Mouse (Mus musculus) T-helper 17 cell (primary cell): ENCODE data around the gene Pop7.

ENCODE experiments used
- in situ Hi-C, 2 experiments: fragments of 300-600 bp; cut with MboI, MseI; formaldehyde crosslinking; loops; 1 replicate in 1 of 2; 2 replicates in 1 of 2; pipeline ENCODE4 v1.15.1; 2025; ENCODE audit warnings: high pct_unique_total_duplicates in 2 of 2

Pop7 gene

DNA sequence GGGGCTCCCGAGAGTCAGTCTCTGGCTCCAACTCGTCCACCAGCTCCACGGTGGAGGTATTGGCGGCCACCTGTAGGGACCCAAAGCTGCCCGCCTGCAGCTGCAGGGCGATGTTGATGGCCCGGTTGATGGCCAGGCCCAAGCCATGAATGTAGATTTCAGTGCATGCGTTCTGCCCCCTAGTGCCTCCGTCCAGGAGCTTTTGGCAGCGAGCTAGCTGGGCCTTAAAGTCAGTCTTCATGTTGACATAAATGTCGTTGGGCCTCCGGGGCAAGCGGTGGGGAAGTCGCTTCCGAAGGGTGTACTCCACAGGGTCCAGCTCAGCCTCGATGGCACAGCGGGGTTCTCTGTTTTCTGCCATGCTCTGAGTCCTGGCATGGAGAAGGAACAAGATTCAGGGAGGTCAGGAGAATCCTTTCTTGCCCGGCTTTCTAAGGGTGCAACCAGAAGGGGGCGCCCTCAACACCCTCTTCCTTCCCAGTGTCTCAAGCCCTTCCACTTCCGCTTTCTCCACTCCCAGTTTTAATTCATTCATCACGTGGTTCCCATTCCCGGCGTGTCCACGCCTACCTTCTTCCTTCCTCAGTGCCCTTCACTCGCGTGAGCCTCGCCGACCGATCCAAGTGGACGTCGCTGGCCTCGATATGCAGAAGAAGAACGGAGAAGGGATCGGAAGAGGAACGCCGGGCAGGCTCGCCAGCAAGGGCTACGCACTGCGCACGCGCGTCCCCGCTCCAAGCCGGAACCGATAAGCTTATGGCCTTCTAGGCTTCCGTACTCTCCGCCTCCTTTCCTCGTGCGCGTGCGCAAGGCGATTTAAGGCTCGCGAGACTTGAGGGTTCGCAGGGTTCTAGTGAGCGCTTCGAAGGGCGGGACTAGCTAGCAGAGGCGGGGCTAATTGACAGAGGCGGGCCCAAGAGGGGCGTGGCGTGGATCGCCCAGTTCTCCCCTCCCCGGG, at the start of gene Pop7:
Pop7 (minus strand) TSS at position 810 of the 958 bp plus-strand sequence.
- in situ Hi-C loops: loop anchor here in 1 of 2 experiments (10.0 kb wide), 1 partner anchor 1567 kb away; the partner anchor contains the start of gene Ywhag

DNA sequence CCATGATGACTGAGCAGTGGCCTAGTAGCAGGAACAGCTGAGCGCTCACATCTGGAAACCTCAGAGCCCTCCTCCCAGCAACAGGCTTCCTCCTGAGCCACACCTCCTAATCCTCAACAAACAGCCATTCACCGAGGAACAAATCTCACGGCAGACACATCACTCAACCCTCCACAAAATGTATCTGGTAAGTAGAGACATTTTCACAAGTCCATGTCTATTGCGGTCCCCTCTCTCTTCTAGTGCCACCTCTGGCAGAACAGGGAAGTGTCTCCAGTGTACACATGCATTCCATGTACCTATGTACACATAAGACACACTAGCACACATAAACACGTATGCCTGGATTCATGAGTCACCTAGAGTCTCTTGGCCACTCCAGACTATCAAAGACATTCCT, 48.8 kb upstream of the Pop7 start:
- in situ Hi-C loops: no loop called here

DNA sequence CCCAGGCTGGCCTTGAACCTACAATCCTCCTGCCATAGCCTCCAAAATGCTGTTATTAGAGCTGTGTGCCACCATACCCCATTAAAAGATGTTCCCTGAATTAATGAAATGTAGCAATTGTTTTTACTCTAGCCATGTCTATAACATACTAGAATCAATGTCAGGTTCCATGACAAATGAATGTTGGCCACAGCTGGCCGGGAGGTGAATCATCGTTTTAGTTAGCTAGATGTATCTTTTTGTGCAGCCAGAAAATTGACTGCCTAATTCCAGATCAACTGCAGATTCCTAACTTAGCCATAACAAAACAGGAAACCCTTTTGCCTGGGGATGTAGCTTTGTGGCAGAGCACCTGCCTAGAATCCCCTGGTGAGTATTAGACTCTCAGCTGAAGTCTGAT, 47.5 kb upstream of the Pop7 start:
- in situ Hi-C loops: no loop called here

DNA sequence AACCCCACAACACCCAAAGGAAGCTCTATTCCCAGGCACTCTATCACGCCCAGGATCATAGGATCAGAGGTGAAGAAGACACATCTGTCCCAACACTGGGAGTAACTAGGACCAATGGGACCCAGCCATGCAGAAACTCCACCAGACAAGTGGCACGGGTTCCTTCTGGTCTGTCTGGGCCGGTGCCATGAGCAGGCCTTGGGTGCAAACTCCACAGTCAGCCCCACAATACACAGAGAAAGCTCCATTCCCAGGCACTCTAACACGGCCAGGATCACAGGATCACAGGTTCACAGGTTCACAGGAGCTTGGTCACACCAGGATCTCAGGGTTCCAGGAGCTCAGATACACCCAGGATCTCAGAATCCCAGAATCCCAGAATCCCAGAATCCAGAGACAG, 43.3 kb upstream of the Pop7 start:
- in situ Hi-C loops: no loop called here

DNA sequence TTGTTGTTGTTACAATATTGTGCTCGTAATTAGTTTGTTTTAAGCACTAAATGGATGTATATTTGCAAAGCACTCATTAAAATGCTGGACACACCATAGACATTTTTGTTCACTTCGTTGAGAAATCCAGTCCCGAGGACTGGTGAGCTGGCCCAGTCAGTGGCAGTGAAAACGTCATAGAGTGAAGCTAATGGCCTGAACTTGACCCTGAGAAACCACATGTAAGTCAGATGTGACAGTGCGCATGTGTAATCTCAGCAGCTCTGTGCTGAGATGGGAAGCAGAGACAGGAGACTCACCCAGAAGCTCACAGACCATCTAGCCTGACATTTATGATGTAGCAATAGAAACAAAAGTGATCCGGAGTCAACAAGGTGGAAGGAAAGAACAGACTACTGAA, 42.6 kb upstream of the Pop7 start:
- in situ Hi-C loops: no loop called here

DNA sequence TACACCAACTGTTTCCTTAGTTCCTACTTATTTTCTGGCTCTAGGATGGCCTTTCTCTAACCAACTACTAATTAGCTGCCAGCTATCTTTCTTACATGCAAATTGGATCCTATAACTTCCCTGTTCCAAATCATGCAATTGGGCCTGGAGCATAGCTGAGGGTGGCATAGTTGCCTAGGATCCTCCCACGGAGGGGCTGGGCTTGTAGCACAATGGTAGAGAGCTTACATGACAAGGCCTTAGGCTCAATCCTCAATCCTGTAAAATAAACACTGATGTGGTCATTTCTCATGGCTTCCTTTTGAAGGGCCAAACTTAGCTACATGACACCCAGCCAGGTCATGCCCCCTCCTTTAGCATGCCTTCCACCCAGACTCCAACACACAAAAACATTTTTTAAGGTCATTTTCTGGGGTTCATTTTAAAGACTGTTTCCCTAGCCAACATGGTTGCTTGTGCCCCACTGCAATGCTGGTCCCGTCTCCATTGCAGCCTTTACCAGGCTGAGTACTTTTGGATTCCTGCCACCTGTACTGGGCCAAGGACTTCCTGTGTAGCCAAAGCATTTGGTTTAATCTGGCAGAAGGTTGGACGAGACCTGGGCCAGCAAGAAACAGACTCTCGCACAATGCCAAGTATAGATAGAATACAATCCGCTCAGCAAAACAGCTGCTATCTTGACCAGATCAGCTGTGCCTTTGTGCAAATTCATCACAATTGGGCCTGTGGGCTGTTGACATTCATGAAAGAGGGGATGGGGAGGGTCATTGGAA, 39.6 kb upstream of the Pop7 start:
- in situ Hi-C loops: no loop called here

DNA sequence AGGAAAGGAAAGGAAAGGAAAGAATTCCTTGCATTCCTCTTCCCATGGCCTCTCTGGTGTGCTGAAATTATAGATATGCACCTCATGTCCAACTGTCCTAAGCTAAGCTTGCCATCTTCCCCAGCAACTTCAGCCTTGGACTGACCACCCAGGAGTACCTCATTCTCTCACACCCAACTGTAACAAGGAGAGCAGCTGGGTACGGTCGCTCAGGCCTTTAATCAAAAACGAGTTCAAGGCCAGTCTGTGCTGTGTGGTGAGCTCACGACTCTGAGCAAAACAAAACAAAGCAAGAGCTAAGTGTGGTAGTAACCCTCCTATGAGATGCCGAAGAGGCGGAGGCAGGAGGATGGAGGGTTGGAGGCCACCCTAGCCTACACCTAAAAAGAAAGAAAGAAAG, 38.7 kb upstream of the Pop7 start:
- in situ Hi-C loops: no loop called here

DNA sequence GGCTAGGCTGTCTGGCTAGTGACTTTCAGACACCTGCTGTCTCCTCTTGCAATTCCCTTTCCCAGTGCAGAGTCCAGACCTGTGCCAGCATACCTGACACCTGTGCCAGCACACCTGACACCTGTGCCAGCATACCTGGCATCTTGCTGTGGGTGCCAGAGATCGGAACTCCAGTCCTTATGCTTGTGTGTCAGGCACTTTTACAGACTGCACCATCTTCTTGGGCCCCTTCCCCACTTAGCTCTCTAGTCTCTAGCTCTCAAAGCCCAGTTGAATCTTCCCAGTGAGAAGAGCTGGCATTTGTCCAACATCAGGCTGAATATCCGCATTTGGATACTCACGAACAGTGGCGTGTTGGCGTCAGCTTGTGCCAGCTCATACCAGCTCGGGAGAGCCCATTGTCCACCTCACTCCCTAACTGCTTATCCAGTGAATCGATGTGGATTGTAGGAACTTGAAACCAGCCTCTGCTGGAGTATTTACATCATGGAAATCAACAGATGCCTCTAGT, 37.0 kb upstream of the Pop7 start:
- in situ Hi-C loops: no loop called here

DNA sequence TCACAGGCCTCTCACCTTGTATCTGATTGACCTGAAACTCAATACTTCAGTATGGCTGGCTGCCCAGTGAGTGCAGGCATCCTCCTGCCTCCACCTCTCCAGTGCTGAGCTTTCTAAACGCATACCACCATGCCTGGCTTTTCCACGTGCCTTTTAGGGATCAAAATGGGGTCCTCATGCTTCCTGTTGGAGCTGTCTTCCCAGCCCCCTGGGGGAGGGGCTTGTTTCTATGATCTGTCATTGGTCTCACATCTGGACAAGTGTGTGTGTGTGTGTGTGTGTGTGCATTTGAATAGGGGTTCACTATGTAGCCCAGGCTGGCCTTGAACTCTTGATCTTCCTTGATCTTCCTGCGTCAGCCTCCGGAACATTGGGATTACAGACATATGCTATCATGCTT, 35.1 kb upstream of the Pop7 start:
- in situ Hi-C loops: no loop called here

DNA sequence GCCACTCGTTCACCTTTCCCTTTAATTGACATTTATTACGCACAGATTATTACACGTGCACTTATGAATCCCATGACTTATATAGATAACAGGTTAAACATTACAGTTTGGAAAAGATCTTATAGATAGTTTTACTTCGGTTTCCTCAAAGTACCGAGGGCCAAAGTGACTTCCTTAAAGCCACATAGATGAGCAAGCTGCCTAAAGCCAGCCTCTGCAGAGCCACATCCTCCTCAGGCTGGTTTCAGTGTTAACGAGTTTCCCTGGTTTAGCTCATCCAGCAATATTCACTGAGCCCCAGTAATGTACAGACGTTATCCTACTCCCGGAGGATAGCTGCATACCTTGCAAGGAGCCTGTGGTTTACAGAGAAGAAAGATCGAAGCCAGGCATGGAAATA, 33.0 kb upstream of the Pop7 start:
- in situ Hi-C loops: no loop called here

DNA sequence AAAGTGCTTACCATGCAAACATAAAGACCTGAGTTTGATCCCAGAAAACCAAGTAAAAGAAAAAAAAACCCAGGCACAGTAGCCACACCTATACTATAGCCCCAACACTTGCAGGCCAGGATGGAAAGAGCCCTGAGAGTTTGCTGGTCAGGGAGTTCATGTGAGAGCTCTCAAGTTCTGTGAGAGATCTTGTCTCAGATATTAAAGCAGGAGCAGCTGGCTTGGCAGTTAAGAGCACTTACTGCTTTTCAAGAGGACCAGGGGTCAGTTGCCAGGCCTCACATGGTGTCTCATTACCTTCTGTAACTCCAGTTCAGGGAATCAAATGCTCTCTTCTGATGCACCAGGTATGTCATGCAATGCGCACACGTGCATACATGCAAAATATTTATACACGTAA, 32.4 kb upstream of the Pop7 start:
- in situ Hi-C loops: no loop called here

DNA sequence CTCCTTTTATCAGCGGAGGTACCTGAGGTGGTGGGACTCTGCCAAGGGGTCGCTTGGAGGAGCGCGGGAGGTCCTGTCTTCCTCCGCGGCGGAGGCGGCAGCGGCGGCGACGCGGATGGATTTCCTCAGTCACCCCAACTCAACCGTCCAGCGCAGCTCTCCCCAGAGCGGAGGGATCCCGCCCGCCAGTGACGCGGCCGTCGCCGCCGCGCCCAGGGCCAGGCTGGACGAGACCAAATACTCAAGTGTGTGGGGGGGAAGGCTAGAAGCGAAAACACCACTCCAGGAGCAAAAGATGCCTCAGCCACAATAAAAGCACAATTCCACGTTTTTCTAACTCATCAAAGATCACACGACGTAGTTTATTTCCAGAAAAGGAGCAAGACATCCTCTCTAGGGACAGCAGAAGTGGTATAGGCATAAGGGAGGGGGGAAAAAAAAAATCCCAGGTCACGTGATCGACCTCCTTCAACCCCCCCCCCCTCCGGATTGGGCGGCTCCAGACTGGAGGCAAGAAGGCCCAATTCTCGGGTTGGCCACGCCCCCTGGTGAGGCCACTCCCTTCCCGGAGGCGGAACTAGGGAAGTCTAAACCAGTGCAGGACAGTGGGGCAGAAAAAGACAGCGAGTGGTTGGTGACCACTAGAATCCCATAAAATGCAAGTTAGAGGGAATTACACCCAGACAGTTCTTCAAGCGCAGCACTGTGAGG, 31.0 kb upstream of the Pop7 start, which contains the start of the genes Epo and Gnb2:
Epo (minus strand) TSS at position 126 of the 711 bp plus-strand sequence.
Gnb2 (minus strand) TSS at position 394 of the 711 bp plus-strand sequence.
- in situ Hi-C loops: no loop called here

DNA sequence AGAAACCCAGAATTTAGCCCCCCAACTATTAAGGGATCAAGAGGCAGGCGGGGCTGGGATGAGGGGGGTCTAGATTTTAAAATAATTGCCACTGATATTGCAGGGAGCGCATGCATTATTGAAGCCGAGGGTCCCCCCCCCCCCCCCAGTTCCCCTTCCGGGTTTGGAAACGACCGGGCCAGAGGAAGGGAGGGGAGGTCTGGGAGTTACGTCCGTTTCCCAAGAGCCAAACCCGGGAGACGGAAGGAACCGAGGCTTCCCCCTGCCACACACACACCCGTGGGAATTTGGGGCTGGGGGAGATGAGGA, 30.4 kb upstream of the Pop7 start:
- in situ Hi-C loops: no loop called here

DNA sequence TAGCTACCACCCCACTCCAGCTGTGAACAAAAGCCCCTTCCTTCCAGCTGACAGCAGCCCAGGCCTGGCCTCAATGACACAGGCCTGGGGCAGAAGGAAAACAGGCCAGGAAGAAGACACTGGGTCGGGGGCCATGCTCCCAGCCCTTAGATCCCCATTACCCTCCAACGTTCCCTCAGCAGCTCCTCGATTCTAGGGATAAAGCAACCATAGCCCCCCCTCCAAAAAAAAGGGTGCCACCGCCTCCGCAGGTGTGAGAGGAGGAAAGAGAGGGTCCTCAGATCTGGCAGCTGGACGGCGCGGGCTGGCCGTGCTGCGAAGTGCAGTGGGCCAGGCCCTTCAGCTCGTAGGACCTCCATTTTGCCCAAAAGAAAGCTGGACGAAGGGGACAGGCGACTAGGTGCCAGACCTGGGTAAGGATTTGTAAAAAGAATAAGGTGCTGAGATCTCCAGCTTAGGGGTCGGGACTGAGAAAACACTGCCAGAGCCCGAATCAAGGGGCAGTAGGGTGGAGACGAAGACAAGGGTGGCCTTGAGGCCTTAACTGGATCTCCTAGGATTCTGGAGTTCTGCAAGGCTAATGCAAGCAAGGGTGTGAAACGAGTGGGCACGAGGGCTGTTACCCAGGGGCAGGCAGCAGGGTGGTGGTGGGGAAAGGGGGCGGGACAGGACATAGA, 30.0 kb upstream of the Pop7 start:
- in situ Hi-C loops: no loop called here

DNA sequence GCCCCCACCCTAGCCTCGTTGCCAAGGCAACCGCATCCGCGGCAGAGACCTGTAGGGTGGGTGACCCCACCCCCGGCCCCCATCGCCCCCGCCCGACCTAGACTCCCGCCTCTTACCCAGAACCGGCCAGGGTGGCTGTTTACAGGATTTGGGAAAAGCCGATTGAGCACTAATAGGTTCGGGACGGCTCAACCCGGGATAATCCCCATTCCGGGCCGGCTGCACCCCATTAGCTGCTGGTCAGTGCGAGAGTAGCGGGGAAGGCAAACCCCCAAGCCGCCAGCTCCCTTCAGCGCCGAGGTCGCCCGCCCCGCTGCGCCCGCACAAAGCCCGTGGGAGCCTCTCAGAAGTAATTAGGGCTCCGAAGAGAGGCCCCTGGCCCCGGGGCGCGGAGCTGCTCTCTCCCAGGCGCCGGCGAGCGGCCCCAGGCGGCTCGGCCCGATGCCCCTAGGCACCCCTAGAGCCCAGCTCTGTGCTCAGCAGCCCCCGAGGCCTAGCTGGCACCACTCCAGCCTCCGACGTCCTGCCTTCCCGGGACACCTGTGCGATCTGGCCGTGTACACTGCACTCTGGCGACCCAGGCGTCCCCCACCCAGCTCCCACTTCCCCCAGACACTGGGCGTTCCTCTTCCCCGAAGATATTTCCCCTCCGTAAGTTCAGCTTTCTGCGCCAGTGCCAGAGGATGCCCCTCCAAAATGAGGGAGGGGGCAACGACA, 29.3 kb upstream of the Pop7 start:
- in situ Hi-C loops: no loop called here

DNA sequence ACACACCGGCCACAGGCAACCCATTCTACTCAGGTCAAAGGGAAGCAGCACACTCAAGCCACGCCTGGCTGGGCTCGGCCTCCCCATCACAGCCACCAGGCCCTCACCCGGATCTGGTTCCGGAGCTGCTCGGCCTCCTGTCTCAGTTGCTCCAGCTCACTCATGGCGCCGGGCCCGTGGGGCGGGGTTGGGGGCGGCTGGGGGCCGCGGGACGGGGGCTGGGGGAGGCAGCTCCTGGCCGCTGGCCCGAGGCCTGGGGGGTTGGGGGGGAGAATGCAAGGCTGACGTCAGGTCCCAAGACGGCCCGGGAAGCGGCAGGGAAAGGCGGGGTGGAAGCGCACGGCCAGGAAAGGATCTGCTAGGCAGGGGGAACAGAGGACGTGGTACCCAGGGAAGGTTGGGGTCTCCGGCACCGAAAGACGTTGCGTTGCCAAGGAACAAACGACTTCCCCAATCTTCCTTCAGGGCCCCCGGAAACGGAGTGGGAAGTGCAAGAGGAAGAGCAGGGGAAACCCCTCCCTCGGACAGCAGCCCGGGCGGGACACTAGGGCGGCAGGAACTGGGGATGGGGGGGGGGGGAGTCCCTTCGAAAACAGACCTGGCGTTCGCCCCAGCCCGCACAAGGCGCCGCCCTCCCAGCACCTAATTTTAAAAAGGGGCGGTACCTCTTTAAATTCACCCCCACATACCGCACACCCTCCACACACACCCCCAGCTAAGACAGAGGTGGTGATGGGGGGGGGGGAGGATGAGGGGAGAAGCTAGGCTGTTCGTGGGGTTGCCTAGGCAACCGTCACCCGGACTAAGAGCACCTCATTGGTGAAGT, 28.5 kb upstream of the Pop7 start:
- in situ Hi-C loops: no loop called here

DNA sequence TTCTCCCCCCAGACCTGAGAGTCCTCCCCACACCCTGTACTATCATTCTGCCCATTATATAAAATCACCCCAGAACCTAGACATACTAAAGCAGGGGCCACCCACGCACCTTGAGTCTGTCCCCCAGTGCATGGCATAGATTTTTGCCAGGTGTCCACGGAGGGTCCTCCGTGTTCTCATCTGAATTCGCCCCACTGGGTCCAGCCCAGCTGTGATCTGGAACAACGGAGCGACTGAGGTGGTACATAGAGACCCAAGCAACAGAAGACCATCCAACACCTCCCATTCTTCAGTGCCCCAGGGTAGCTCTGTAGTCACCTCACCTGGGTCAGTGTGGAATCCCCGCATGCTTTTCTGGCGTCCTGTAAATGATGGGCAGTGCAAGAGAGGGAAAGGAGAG, 27.8 kb upstream of the Pop7 start:
- in situ Hi-C loops: no loop called here

DNA sequence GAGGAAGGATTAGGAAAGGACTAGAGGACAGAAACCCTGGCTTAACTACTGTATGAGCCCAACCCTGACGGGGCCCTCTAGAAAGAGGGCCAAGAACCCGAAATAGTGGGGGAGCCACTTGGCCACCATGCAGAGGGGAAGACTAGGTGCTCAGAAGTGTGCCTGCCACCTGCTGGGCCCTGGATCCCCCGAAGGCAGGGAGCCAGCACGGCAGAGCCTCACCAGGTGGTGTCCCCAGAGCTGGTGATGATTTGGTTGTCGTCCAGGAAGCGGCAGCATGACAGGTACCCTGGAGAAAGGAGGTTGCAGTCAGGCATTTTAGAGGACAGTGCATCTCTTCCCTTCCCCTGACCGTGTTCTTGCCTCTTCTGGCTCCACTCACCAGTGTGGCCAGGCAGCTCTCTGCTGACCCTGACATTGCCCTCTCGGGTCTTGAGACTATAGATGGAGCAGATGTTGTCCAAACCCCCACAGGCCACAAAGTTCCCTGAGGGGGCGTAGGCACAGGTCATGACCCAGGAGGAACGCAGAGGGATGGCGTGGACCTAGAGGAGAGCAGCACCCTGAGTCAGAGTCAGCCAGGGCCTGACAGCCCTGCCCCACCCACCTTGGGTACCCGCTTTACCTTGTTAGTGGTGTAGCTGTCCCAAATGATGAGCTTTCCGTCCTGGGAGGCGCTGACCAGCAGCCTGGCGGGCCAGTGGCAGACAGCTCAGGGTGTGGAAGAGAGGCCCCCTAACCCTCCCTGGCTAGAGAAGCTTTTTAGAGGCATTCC, 27.1 kb upstream of the Pop7 start:
- in situ Hi-C loops: loop anchor here (5.0 to 10.0 kb wide), 2 partner anchors 235 to 248 kb away; partner anchors contain the start of gene Ppp1r35 (in 1 of the 2)
